Mouse (Mus musculus): ENCODE results near the gene Chil1. TPM values are rescaled to one million over a fixed set of nuclear protein-coding genes. Genes with fewer than 3 reads are reported as not detected.

Chil1 gene
- total and polyA plus RNA-seq, 3 experiments = 1.7 to 6.7 (median 6.1) TPM

GRCm38 (mm10) chr1:134201751-134202420 lies 19.9 kb downstream of the Chil1 start:
- H3K4me1 ChIP-seq (ENCODE audit: control insufficient read depth in 1 of 2, insufficient read depth in 2 of 2) = peaks cover 13 to 76% of the 10 kb centered on the region in 2 experiments
- H3K4me2 ChIP-seq (ENCODE audit: insufficient read depth, low read depth, poor library complexity, severe bottlenecking) = no peak overlapping the region
- H3K36me3 ChIP-seq (replicated peaks in 1 of 2; ENCODE audit: control insufficient read depth in 1 of 2, insufficient read depth in 1 of 2, low read length in 1 of 2) = no peaks in the 10 kb centered on the region
- H3K9ac ChIP-seq (ENCODE audit: insufficient read depth, low read depth) = no peak overlapping the region
- H3K27me3 ChIP-seq (replicated peaks) = no peaks in the 10 kb centered on the region
- peak; percentile 63 for DNase-seq (ENCODE audit: extremely low read depth)
- H3K9me3 ChIP-seq (replicated peaks; ENCODE audit: low read length) = no peaks in the 10 kb centered on the region
- no peak overlapping the region for H3K4me3 ChIP-seq (replicated peaks in 1 of 3; ENCODE audit: low read depth in 2 of 3, low read length in 2 of 3, poor library complexity in 1 of 3)
- TF ChIP-seq CHD1 (IDR thresholded peaks at IDR 0.05; ENCODE audit: low read depth, low read length) (no peak), MEF2A (IDR thresholded peaks at IDR 0.05; ENCODE audit: borderline replicate concordance, low read depth, low read length) (0 out of 2 replicates have a peak, but pooled peaks have one; percentile 48), MAFK (IDR thresholded peaks at IDR 0.05; ENCODE audit: insufficient replicate concordance, low read length) (0 out of 2 replicates have a peak, but pooled peaks have one; percentile 10), POLR2AphosphoS2 (IDR thresholded peaks at IDR 0.05; ENCODE audit: low read depth, low read length) (no peak), RAD21 (IDR thresholded peaks at IDR 0.05; ENCODE audit: low read depth, low read length) (peak; percentile 58), KAT2A (IDR thresholded peaks at IDR 0.05; ENCODE audit: insufficient replicate concordance, low read length) (no peak), NELFE (IDR thresholded peaks at IDR 0.05; ENCODE audit: low read depth, low read length) (no peak), ELF1 (IDR thresholded peaks at IDR 0.05; ENCODE audit: low read depth, low read length) (peak; percentile 46; the same call in 1 of the 2 replicates), SMC3 (IDR thresholded peaks at IDR 0.05; ENCODE audit: low read depth, low read length) (peak; percentile 92), CTCF (conservative IDR thresholded peaks at IDR 0.05 in 1 of 2, IDR thresholded peaks at IDR 0.05 in 1 of 2; ENCODE audit: low read depth in 2 of 2, low read length in 2 of 2) (peak; percentile 73 to 86; a peak in 3 of 4 replicates)
- dilution Hi-C loops (cut with MboI; ENCODE audit: extremely low pct_ligation_motif_present, extremely low pct_unique_long_range_greater_than_20kb, low sequenced_read_pairs) = no loop called here
- no peak overlapping the region for H3K27ac ChIP-seq (ENCODE audit: insufficient read depth, low read depth)
- H3K79me2 ChIP-seq (replicated peaks; ENCODE audit: control insufficient read depth, extremely low read depth, insufficient read depth, poor library complexity, severe bottlenecking) = no peaks in the 10 kb centered on the region
- in situ Hi-C loops (cut with MboI; ENCODE audit: low pct_ligation_motif_present, low pct_unique_long_range_greater_than_20kb, low sequenced_read_pairs) = no loop called here

- Histone ChIP-seq H3K36me3 (replicated peaks in 1 of 2; ENCODE audit: control insufficient read depth in 1 of 2, insufficient read depth in 1 of 2, low read length in 1 of 2) (no peaks in the 10 kb centered on the region), H3K27me3 (replicated peaks) (no peaks in the 10 kb centered on the region), H3K4me1 (ENCODE audit: control insufficient read depth in 1 of 2, insufficient read depth in 2 of 2) (peaks cover 4 to 62% of the 10 kb centered on the region in 2 experiments), H3K27ac (ENCODE audit: insufficient read depth, low read depth) (no peak overlapping the region), H3K4me3 (replicated peaks in 1 of 3; ENCODE audit: low read depth in 2 of 3, low read length in 2 of 3, poor library complexity in 1 of 3) (no peak overlapping the region), H3K4me2 (ENCODE audit: insufficient read depth, low read depth, poor library complexity, severe bottlenecking) (no peak overlapping the region), H3K79me2 (replicated peaks; ENCODE audit: control insufficient read depth, extremely low read depth, insufficient read depth, poor library complexity, severe bottlenecking) (no peaks in the 10 kb centered on the region), H3K9ac (ENCODE audit: insufficient read depth, low read depth) (no peak overlapping the region), H3K9me3 (replicated peaks; ENCODE audit: low read length) (peaks cover 9% of the 10 kb centered on the region)
- dilution Hi-C loops (cut with MboI; ENCODE audit: extremely low pct_ligation_motif_present, extremely low pct_unique_long_range_greater_than_20kb, low sequenced_read_pairs) (no loop called here), in situ Hi-C loops (cut with MboI; ENCODE audit: low pct_ligation_motif_present, low pct_unique_long_range_greater_than_20kb, low sequenced_read_pairs) (no loop called here)
- no peak for DNase-seq (ENCODE audit: extremely low read depth)
- TF ChIP-seq UBTF (IDR thresholded peaks at IDR 0.05; ENCODE audit: low read depth, low read length) (no peak), NRF1 (IDR thresholded peaks at IDR 0.05; ENCODE audit: low read depth, low read length) (no peak), JUN (IDR thresholded peaks at IDR 0.05; ENCODE audit: insufficient read depth, low read depth, low read length) (no peak), KAT2A (IDR thresholded peaks at IDR 0.05; ENCODE audit: insufficient replicate concordance, low read length) (no peak), POLR2A (IDR thresholded peaks at IDR 0.05; ENCODE audit: low read depth, low read length) (no peak), SMC3 (IDR thresholded peaks at IDR 0.05; ENCODE audit: low read depth, low read length) (no peak), EP300 (IDR thresholded peaks at IDR 0.05; ENCODE audit: low read length) (no peak), ZKSCAN1 (IDR thresholded peaks at IDR 0.05; ENCODE audit: borderline replicate concordance, low read depth, low read length) (no peak), ZNF384 (IDR thresholded peaks at IDR 0.05; ENCODE audit: low read depth, low read length) (no peak), ZMIZ1 (IDR thresholded peaks at IDR 0.05; ENCODE audit: low read depth, low read length) (no peak), RAD21 (IDR thresholded peaks at IDR 0.05; ENCODE audit: low read depth, low read length) (no peak), ZC3H11A (IDR thresholded peaks at IDR 0.05; ENCODE audit: low read depth, low read length) (no peak), CTCF (conservative IDR thresholded peaks at IDR 0.05 in 1 of 2, IDR thresholded peaks at IDR 0.05 in 1 of 2; ENCODE audit: low read depth in 2 of 2, low read length in 2 of 2) (no peak), IRF4 (IDR thresholded peaks at IDR 0.05; ENCODE audit: low read depth, low read length) (no peak), ETS1 (conservative IDR thresholded peaks at IDR 0.05; ENCODE audit: low read depth, low read length) (no peak), RCOR1 (conservative IDR thresholded peaks at IDR 0.05; ENCODE audit: low read depth, low read length) (no peak), MAZ (IDR thresholded peaks at IDR 0.05; ENCODE audit: low read depth, low read length) (no peak), HCFC1 (IDR thresholded peaks at IDR 0.05; ENCODE audit: low read depth, low read length) (no peak), BHLHE40 (IDR thresholded peaks at IDR 0.05; ENCODE audit: low read depth, low read length) (no peak)
These were observed 22.3 kb downstream of the Chil1 start for GRCm38 (mm10) chr1:134204230-134204629.
